Mouse (Mus musculus) telencephalon, adult 2 months (tissue): ENCODE data around the gene Med23.

Experiments
- DNase-seq: peaks from one replicate; pipeline ENCODE4 v3.0.0-alpha.2; 2011; ENCODE audit warnings: low read depth, low spot score

The Med23 gene

GRCm38 (mm10) chr10:24961112-24961511 lies 91.3 kb downstream of the Med23 start:
- DNase-seq, result no peak

- peak; percentile 56 for DNase-seq
Measured at GRCm38 (mm10) chr10:24961889-24962288, 92.1 kb downstream of the Med23 start.
